Mouse (Mus musculus) forebrain, embryonic 11.5 days (tissue): ENCODE results near the gene Olfr437. TPM values are rescaled to one million over a fixed set of nuclear protein-coding genes. Genes with fewer than 3 reads are reported as not detected.
"Not testable (repeated sequence)": the region's sequence is repeated elsewhere in the genome, so short reads cannot be mapped to it uniquely, and the experiment has no call there.

Source experiments
- ATAC-seq: fragments of 200-750 bp; cut with Nextera tagmentation; replicated peaks from 2 replicates; pipeline ENCODE4 v1.8.0; 2017; ENCODE audit warnings: moderate TSS enrichment; ENCODE audit not compliant: low FRiP score
- DNase-seq: peaks from one replicate; pipeline ENCODE4 v3.0.0-alpha.2; 2017; ENCODE audit warnings: low spot score
- H3K27ac ChIP-seq: fragments of 300-500 bp; sonication (generic); 2 replicates; pipeline ENCODE4 v1.5.1; 2014; ENCODE audit warnings: low read depth, low read length
- H3K27me3 ChIP-seq: fragments of 300-500 bp; sonication (generic); 2 replicates; pipeline ENCODE4 v1.6.1; 2014; ENCODE audit warnings: mild to moderate bottlenecking, low read length, mixed read lengths; ENCODE audit not compliant: control insufficient read depth, insufficient read depth
- H3K36me3 ChIP-seq: fragments of 300-500 bp; sonication (generic); 2 replicates; pipeline ENCODE4 v1.6.1; 2014; ENCODE audit warnings: mild to moderate bottlenecking, low read length, moderate library complexity, mixed read lengths; ENCODE audit not compliant: control insufficient read depth, insufficient read depth
- H3K4me1 ChIP-seq: fragments of 300-500 bp; sonication (generic); replicated peaks from 2 replicates; pipeline ENCODE4 v1.6.1; 2014; ENCODE audit warnings: low read length, mixed read lengths; ENCODE audit not compliant: control insufficient read depth, insufficient read depth
- H3K4me2 ChIP-seq: fragments of 300-500 bp; sonication (generic); 2 replicates; pipeline ENCODE4 v1.6.1; 2014; ENCODE audit warnings: low read depth, mild to moderate bottlenecking, low read length, moderate library complexity, mixed read lengths; ENCODE audit not compliant: severe bottlenecking
- H3K4me3 ChIP-seq: fragments of 300-500 bp; sonication (generic); 2 replicates; pipeline ENCODE4 v1.5.1; 2014; ENCODE audit warnings: low read depth, low read length
- H3K9ac ChIP-seq: fragments of 300-500 bp; sonication (generic); 2 replicates; pipeline ENCODE4 v1.6.1; 2014; ENCODE audit warnings: low read length
- H3K9me3 ChIP-seq: fragments of 300-500 bp; sonication (generic); 2 replicates; pipeline ENCODE4 v1.6.1; 2016; ENCODE audit warnings: low read length, mixed read lengths; ENCODE audit not compliant: control insufficient read depth
- WGBS: fragments of 180-500 bp; shearing (Covaris S2); extraction: QIAGEN DNeasy Blood & Tissue Kit; methylation state at CpG from one replicate; pipeline ENCODE4 v1.1.7; 2014; 5-methylcytosine and 5-hydroxymethylcytosine counted together
- polyA plus RNA-seq: library from polyadenylated mRNA; unstranded; fragments of >200 nt; fragmentation: Nextera tagmentation; extraction: Ambion mirVana; gene quantifications from 2 replicates; pipeline ENCODE4 v1.2.1, GENCODE M21; 2014

The Olfr437 gene
- polyA plus RNA-seq, 1 experiment from 2014 or later = not detected

DNA sequence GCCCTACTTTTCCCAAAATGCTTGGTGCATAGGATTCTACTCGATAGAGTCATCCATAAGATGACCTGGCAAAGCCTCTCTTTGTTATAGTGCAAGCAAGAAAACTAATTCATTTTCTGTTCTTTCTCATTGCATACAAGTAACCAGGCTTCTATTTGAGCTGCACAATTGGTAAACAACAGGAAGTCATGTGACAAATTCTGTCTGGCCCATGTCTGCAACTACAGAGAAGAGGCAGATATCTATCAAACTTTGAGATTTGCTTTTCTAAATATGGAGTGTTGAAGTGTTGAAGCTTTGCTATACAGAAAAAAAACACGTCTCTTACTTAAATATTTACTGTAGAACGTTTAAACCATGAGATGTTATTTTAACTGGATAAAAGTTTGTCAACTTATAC, 35.0 kb downstream of the Olfr437 start:
- no peak overlapping the region for H3K9ac ChIP-seq
- no peaks in the 10 kb centered on the region for H3K27me3 ChIP-seq

DNA sequence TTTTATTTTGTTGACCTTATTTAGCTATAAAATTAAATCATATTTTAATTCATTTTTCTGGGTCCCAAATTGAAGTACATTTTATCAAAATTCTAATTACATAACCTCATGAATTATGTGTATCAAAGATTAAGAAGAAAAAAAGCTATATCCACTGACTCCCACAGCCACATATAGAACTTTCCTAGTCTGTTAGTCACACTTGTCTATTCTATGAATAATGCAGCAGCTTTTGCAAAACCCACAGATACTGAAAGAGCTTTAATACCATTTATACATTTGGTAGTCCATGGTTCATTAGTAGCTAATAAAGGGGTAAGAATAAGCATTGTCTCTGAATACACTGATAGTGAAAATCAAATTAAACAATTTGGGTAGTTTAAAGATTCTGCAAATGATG, 39.7 kb downstream of the Olfr437 start:
- no peak for ATAC-seq
- Histone ChIP-seq H3K27ac (no peak overlapping the region), H3K27me3 (no peaks in the 10 kb centered on the region), H3K9ac (no peak overlapping the region), H3K36me3 (no peaks in the 10 kb centered on the region), H3K4me2 (no peak overlapping the region), H3K4me1 (no peaks in the 10 kb centered on the region), H3K9me3 (no peaks in the 10 kb centered on the region), H3K4me3 (no peak overlapping the region)
- no peak for DNase-seq

More for the DNA sequence above, 35.0 kb downstream of the Olfr437 start:
- no peak overlapping the region for H3K4me2 ChIP-seq
- ATAC-seq (no peak), DNase-seq (no peak)
- H3K27ac ChIP-seq = no peak overlapping the region
- H3K9me3 ChIP-seq = no peaks in the 10 kb centered on the region
- no peak overlapping the region for H3K4me3 ChIP-seq
- no peaks in the 10 kb centered on the region for H3K4me1 ChIP-seq
- WGBS = 85% methylated on average over 3 of the region's 3 CpGs
- no peaks in the 10 kb centered on the region for H3K36me3 ChIP-seq

DNA sequence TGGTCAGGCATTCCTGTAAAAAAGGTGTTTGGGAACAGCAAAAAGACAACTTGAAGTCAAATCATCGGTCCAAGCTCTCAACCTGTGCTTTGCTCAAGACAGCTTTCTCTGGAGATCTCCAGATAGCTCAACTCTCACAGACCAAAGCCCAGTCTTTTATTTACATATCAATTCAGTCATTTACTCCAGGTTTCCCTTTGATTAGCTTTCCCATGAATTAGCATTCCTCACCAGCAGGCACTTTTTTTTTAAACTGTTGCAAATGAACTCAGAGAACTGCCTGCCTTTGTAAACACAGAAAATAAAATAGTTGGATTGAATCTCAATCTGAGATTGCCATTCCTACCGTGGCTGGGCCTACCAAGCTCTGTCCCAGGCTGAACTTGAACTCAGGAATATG, 42.3 kb downstream of the Olfr437 start:
- H3K36me3 ChIP-seq = no peaks in the 10 kb centered on the region
- H3K4me3 ChIP-seq = no peak overlapping the region
- ATAC-seq (no peak), DNase-seq (no peak)
- 32% methylated on average over 2 of the region's 2 CpGs for WGBS
- H3K9me3 ChIP-seq = no peaks in the 10 kb centered on the region
- no peaks in the 10 kb centered on the region for H3K4me1 ChIP-seq
- no peaks in the 10 kb centered on the region for H3K27me3 ChIP-seq
- H3K9ac ChIP-seq = no peak overlapping the region
- H3K4me2 ChIP-seq = no peak overlapping the region
- H3K27ac ChIP-seq = no peak overlapping the region

DNA sequence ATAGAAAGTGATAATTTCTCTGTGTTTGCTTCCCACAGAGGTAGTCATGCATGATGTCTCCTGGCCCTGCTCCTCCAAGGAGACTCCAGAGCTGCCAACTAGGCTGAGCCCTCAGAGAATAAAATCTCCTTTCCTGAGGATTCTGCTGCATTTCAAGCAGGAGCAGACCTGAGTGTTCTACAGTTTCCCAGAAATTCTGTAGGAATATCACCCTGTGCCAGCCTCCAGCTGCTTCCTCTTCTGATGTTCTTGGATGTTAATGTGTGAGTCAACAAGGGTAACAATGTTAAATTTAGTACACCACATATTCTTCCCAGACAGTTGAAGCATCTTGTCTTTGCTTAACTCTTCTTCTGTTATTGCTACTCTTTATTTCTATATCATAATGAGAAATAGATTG, 49.8 kb downstream of the Olfr437 start, which contains the start of gene Olfr434:
TSS of gene Olfr434 (plus strand) at position 149 of the 400 bp plus-strand sequence.
- not testable (repeated sequence) for H3K4me1 ChIP-seq, H3K4me2 ChIP-seq, H3K27ac ChIP-seq, H3K9me3 ChIP-seq, DNase-seq, H3K27me3 ChIP-seq, ATAC-seq, H3K36me3 ChIP-seq, H3K9ac ChIP-seq, H3K4me3 ChIP-seq

Other genes starting within 250 kb of the Olfr437 start
- not detected in 2 replicates for gene Olfr446, start 241.9 kb upstream of the Olfr437 start, polyA plus RNA-seq
- gene Olfr444, start 214.2 kb upstream of the Olfr437 start, polyA plus RNA-seq = not detected in 2 replicates
- gene Olfr441, start 56.9 kb upstream of the Olfr437 start, polyA plus RNA-seq = not detected in 2 replicates
- not detected in 2 replicates for gene Olfr237-ps1, start 16.7 kb upstream of the Olfr437 start, polyA plus RNA-seq
- not detected in 2 replicates for gene Olfr13, start 8.9 kb downstream of the Olfr437 start, polyA plus RNA-seq
- gene Olfr435, start 33.9 kb downstream of the Olfr437 start, polyA plus RNA-seq = not detected in 2 replicates
- not detected in 2 replicates for gene Olfr434, start 49.7 kb downstream of the Olfr437 start, polyA plus RNA-seq
- not detected in 2 replicates for gene Olfr47, start 68.2 kb downstream of the Olfr437 start, polyA plus RNA-seq
- 2.2 and 2.9 TPM in 2 replicates for gene Arhgef5, start 102.3 kb downstream of the Olfr437 start, polyA plus RNA-seq
- gene Nobox, start 146.3 kb downstream of the Olfr437 start, polyA plus RNA-seq = not detected in 2 replicates